Mouse (Mus musculus): Measurements from ENCODE around the gene Rbm28. TPM values are rescaled to one million over a fixed set of nuclear protein-coding genes. Genes with fewer than 3 reads are reported as not detected.

Gene Rbm28
- polyA plus RNA-seq, 1 experiment from 2014 or later: 51.6 TPM

DNA sequence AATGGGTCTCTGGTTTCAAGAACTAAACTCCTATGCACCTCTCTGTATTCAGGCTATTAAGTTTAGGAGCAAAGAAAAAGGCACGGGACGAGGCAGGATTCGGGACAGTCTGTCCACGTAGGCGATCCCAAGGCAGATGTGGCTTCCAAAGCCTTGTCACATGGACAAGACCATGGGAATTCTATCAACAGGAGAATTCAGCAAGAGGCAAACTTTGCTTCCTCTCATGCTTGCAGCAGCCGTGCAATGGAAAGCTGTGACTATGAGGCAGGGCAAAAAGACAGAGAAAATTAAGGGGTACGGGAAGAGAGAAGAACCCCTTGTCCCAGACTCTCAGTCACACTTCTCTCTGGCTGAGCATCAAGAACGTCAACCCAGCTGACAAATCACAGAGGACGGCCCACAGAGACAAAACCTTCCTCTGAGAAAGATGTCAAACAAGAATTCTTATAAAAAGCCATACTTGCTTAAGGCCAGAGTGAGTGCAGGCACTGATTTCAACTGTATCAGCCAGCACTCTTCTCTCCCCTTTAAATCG, 82.9 kb downstream of the Rbm28 start:
- WGBS: 87% methylated on average over 10 of the region's 10 CpGs
- no peaks in the 10 kb centered on the region for H3K9me3 ChIP-seq (replicated peaks)

DNA sequence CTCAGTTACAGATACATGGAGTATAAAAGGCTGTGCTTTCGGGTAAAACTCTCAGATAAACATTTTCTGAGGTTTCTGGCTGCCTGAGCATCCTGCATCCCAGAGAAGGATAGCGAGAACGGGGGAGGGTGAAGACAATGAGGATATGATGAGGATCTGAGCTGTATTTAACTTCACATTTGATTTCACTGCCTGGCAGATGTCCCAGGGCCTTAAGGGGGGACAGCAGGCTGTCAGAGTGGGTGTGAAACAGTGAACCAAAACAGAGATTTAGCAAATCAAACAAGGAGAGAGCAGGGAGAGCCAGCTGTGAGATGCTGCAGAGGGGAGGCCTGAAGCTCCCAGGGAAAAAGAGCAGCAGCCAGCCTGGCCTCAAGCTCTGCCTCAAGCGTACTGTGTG, 85.5 kb downstream of the Rbm28 start:
- DNase-seq (ENCODE audit: low spot score): no peak
- no peaks in the 10 kb centered on the region for H3K9me3 ChIP-seq (replicated peaks)
- H3K4me1 ChIP-seq: peaks cover 10% of the 10 kb centered on the region
- H3K36me3 ChIP-seq: no peaks in the 10 kb centered on the region
- H3K27me3 ChIP-seq (ENCODE audit: low read depth, poor library complexity, severe bottlenecking): no peaks in the 10 kb centered on the region
- 73% methylated on average over 4 of the region's 4 CpGs for WGBS
- 0 out of 2 replicates have a peak overlapping the region, but pooled peaks have one; percentile 46 for H3K27ac ChIP-seq (replicated peaks)
- no peak overlapping the region for H3K4me3 ChIP-seq

More for the DNA sequence above, 82.9 kb downstream of the Rbm28 start:
- H3K4me1 ChIP-seq: peaks cover 14% of the 10 kb centered on the region
- H3K27me3 ChIP-seq (ENCODE audit: low read depth, poor library complexity, severe bottlenecking): no peaks in the 10 kb centered on the region
- H3K27ac ChIP-seq (replicated peaks): no peak overlapping the region
- no peak for DNase-seq (ENCODE audit: low spot score)
- H3K36me3 ChIP-seq: no peaks in the 10 kb centered on the region
- H3K4me3 ChIP-seq: no peak overlapping the region

DNA sequence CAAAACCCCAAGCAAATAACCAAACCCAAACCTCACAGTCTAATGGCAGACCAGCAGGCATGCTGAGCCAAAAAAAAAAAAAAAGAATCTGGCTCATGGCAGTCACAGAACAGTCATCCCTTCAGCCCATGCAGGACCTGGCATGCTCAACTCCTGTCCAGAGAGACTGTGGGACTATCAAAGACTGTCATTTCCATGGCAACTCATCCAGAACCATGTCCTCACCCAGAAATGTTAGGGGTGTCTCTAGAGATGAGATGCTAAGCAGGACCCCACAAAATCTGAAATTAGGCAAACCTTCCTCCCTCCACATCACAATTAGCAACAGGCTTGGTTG, 90.7 kb downstream of the Rbm28 start:
- DNase-seq (ENCODE audit: low spot score): no peak
- Histone ChIP-seq H3K9me3 (replicated peaks) (no peaks in the 10 kb centered on the region), H3K27ac (replicated peaks) (no peak overlapping the region), H3K4me1 (0 out of 2 replicates have a peak, but pooled peaks cover 2% of the 10 kb centered on the region), H3K36me3 (no peaks in the 10 kb centered on the region), H3K27me3 (ENCODE audit: low read depth, poor library complexity, severe bottlenecking) (no peaks in the 10 kb centered on the region), H3K4me3 (no peak overlapping the region)

Small RNAs within 50 kb of the gene (microRNA-seq; reads per million reads assigned to microRNA genes)
- not detected for gene Gm24303

Other genes starting within 250 kb of the Rbm28 start
- not detected in 2 replicates for gene Lep, start 104.8 kb downstream of the Rbm28 start, polyA plus RNA-seq (2016; fragmentation: Nextera tagmentation; extraction: Ambion mirVana)
- gene Prrt4, start 14.6 kb upstream of the Rbm28 start, polyA plus RNA-seq (2016; fragmentation: Nextera tagmentation; extraction: Ambion mirVana): 0.83 and 1.1 TPM in 2 replicates
- 45.6 and 53.5 TPM in 2 replicates for gene Impdh1, start 51.4 kb upstream of the Rbm28 start, polyA plus RNA-seq (2016; fragmentation: Nextera tagmentation; extraction: Ambion mirVana)
- gene Hilpda, start 107.5 kb upstream of the Rbm28 start, polyA plus RNA-seq (2016; fragmentation: Nextera tagmentation; extraction: Ambion mirVana): 31.0 and 34.0 TPM in 2 replicates
- gene Fam71f2, start 114.6 kb upstream of the Rbm28 start, polyA plus RNA-seq (2016; fragmentation: Nextera tagmentation; extraction: Ambion mirVana): 0.22 and 0.23 TPM in 2 replicates
- gene Fam71f1, start 154.1 kb upstream of the Rbm28 start, polyA plus RNA-seq (2016; fragmentation: Nextera tagmentation; extraction: Ambion mirVana): not detected in 2 replicates
- 246 and 248 TPM in 2 replicates for gene Calu, start 183.1 kb upstream of the Rbm28 start, polyA plus RNA-seq (2016; fragmentation: Nextera tagmentation; extraction: Ambion mirVana)
- 0.14 and 0.20 TPM in 2 replicates for gene Opn1sw, start 223.5 kb upstream of the Rbm28 start, polyA plus RNA-seq (2016; fragmentation: Nextera tagmentation; extraction: Ambion mirVana)
- 20.9 and 21.7 TPM in 2 replicates for gene Ccdc136, start 231.3 kb upstream of the Rbm28 start, polyA plus RNA-seq (2016; fragmentation: Nextera tagmentation; extraction: Ambion mirVana)